Mouse (Mus musculus) T-helper 17 cell (primary cell): ENCODE measurements at regions not wholly inside any gene's neighbourhood (a gene's known extent, or its start where the extent isn't known, plus 50 kb on each side); places are given as distances from the start of the nearest gene placed in this dataset.

Experiments
- in situ Hi-C, 2 experiments: fragments of 300-600 bp; cut with MboI, MseI; formaldehyde crosslinking; loops; 1 replicate in 1 of 2; 2 replicates in 1 of 2; pipeline ENCODE4 v1.15.1; 2025; ENCODE audit warnings: high pct_unique_total_duplicates in 2 of 2

GRCm38 (mm10) chr3:123754011-123754610 is 63.5 kb upstream of the Ndst3 start:
- in situ Hi-C loops: no loop called here

GRCm38 (mm10) chr3:123754927-123755326 is 64.3 kb upstream of the Ndst3 start:
- in situ Hi-C loops: no loop called here

- in situ Hi-C loops: no loop called here
These were observed 75.4 kb upstream of the Ndst3 start for GRCm38 (mm10) chr3:123765911-123766556.

- in situ Hi-C loops: no loop called here
These were observed 75.9 kb upstream of the Ndst3 start for GRCm38 (mm10) chr3:123766557-123766913.

GRCm38 (mm10) chr3:123780507-123780906 is 89.9 kb upstream of the Ndst3 start:
- in situ Hi-C loops: no loop called here

GRCm38 (mm10) chr3:123781581-123781980 is 90.9 kb upstream of the Ndst3 start:
- in situ Hi-C loops: no loop called here

- in situ Hi-C loops: no loop called here
These were observed 93.5 kb upstream of the Ndst3 start for GRCm38 (mm10) chr3:123784127-123784526.

GRCm38 (mm10) chr3:123794011-123794410 is 103.4 kb upstream of the Ndst3 start:
- in situ Hi-C loops: no loop called here

- in situ Hi-C loops: no loop called here
These were observed 114.7 kb upstream of the Ndst3 start for GRCm38 (mm10) chr3:123805338-123805737.

GRCm38 (mm10) chr3:123806050-123806449 is 115.4 kb upstream of the Ndst3 start:
- in situ Hi-C loops: no loop called here

- in situ Hi-C loops: no loop called here
These were observed 115.9 kb upstream of the Ndst3 start for GRCm38 (mm10) chr3:123806546-123806945.

- in situ Hi-C loops: no loop called here
These were observed 119.6 kb upstream of the Ndst3 start for GRCm38 (mm10) chr3:123810018-123810942.

- in situ Hi-C loops: no loop called here
These were observed 120.4 kb upstream of the Ndst3 start for GRCm38 (mm10) chr3:123810943-123811499.

GRCm38 (mm10) chr3:123828790-123829189 is 138.1 kb upstream of the Ndst3 start:
- in situ Hi-C loops: no loop called here

GRCm38 (mm10) chr3:123838385-123839170 is 147.9 kb upstream of the Ndst3 start:
- in situ Hi-C loops: no loop called here

GRCm38 (mm10) chr3:123846554-123846953 is 155.9 kb upstream of the Ndst3 start:
- in situ Hi-C loops: loop anchor here in 1 of 2 experiments (10.0 kb wide), 1 partner anchor 1628 kb away; no protein-coding TSS in a partner anchor

- in situ Hi-C loops: loop anchor here in 1 of 2 experiments (10.0 kb wide), 1 partner anchor 1626 kb away; no protein-coding TSS in a partner anchor
These were observed 158.0 kb upstream of the Ndst3 start for GRCm38 (mm10) chr3:123848663-123849062.

GRCm38 (mm10) chr3:123852889-123853288 is 162.2 kb upstream of the Ndst3 start:
- in situ Hi-C loops: no loop called here

- in situ Hi-C loops: no loop called here
These were observed 183.1 kb upstream of the Ndst3 start for GRCm38 (mm10) chr3:123873709-123874108.

GRCm38 (mm10) chr3:123893691-123894090 is 203.0 kb upstream of the Ndst3 start:
- in situ Hi-C loops: loop anchor here in 1 of 2 experiments (10.0 kb wide), 1 partner anchor 71 kb away; no protein-coding TSS in a partner anchor
